Mouse (Mus musculus) forelimb bud, embryonic 11.5 days (tissue): ENCODE results near the gene Atp5f1.
"Not testable (repeated sequence)": the region's sequence is repeated elsewhere in the genome, so short reads cannot be mapped to it uniquely, and the experiment has no call there.

ENCODE experiments used
- DNase-seq: peaks from one replicate; pipeline ENCODE4 v3.0.0-alpha.2; 2012; ENCODE audit warnings: low read depth, low spot score

The Atp5f1 gene

DNA sequence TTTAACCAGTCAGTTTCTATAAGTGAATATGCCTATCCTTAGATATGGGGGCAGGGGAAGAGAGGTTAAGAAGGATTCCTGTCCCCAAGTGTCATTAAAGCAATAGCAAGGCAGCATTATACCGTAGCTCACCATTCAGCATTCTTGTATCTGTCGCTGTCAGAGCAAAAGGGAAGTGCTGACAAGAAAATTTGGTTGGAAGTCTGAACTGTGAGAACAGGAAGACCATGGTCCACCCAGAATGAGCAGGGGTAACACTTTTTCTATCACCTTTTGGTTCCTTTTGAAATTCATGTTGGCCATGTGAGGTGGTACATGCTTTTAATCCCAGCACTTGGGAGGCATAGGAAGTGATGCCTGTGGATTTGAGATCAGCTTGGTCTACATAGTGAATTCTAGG, 28.8 kb downstream of the Atp5f1 start:
- DNase-seq, result no peak

GRCm38 (mm10) chr3:105929821-105930220, 30.1 kb downstream of the Atp5f1 start:
- DNase-seq, result no peak

- no peak for DNase-seq
Measured at GRCm38 (mm10) chr3:105928781-105929180, 31.1 kb downstream of the Atp5f1 start.

DNA sequence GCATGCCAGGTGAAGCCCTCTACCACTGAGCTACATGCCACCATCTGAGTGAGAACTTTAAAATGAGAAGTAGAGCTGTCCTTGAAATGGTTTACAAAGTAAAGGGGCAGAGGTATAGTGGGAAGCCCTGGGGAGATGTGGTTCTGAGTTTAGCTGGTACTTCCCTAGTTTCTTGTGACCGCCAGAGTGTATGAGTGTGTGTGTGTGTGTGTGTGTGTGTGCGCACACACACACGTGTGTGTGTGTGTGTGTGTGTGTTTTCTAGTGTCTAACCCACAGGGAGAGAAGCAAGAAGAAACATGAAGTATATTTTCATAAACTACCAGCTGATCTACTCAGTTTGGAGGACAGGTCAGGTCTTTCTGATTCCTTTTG, 31.7 kb downstream of the Atp5f1 start:
- no peak for DNase-seq

- DNase-seq, result no peak
Measured at GRCm38 (mm10) chr3:105927561-105928194, 32.2 kb downstream of the Atp5f1 start.

GRCm38 (mm10) chr3:105924616-105925015, 35.3 kb downstream of the Atp5f1 start:
- no peak for DNase-seq

DNA sequence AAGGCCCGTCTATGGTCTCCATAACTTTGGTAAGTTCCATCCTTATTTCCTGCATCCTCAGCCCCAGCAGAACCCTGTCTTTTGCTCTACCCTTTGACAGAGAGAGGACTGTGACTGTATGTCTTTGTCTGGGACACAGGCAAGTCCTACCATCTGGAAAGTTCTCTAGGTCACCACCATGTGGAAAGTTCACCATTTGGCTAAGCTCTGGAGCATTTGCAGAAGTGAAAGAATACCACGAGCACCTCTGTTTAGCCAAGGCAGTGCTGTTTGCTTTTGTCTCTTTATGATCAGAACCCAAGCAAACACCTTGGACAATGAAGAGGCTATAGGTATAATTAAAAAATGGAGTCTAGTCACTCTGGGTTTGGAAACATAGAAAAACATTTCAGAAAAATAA, 37.9 kb downstream of the Atp5f1 start:
- DNase-seq, result no peak

DNA sequence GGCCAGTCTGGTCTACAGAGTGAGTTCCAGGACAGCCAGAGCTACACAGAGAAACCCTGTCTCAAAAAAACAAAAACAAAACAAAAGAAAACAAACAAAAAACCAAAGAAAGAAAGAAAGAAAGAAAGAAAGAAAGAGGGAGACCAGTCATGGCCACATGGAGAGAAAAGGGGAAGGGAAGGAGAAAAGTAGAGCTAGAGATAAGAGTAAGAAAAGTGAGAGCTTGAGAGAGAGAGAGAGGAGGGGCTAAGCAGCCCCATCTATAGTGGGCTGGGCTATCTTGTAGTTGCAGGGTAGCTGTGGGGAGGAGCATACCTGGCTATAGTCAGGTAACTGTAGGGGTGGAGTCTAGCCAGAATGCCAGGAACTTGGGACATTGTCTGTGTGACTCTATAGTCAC, 39.2 kb downstream of the Atp5f1 start:
- DNase-seq, result not testable (repeated sequence)

GRCm38 (mm10) chr3:105918355-105918745, 41.5 kb downstream of the Atp5f1 start:
- no peak for DNase-seq

DNA sequence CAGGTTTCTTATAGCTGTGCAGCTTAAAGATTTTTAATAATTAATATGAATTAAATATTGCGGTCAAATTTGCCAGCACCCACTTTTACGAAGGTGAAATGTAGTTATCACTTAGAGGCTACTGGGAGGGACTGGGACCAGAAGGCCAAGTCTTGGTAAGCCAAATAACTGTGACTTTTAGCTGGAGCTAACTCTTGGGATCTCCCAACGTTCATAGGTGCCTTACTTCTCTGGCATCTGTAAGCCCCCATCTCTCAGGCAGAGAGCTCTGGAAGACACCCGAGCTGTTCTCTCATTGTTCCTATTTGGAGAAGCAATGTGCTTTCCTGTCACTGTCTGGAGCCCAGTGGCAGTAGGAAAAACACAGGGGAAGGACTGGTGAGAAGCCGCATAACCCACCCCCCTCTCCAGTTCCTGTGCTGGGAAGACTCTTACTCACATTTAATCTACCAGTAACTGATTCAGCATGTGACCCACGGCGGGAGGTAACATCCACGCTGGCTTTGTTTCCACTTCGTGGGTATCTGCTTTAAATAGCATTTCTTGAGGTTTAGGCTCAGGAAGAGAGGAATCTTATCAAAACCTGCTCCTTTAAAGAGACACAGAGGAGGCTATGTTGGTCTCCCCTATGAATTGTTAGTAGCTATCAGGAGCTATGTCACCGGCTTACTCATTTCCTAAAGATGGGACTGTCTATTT, 42.1 kb downstream of the Atp5f1 start:
- no peak for DNase-seq

GRCm38 (mm10) chr3:105916455-105916854, 43.4 kb downstream of the Atp5f1 start:
- not testable (repeated sequence) for DNase-seq

DNA sequence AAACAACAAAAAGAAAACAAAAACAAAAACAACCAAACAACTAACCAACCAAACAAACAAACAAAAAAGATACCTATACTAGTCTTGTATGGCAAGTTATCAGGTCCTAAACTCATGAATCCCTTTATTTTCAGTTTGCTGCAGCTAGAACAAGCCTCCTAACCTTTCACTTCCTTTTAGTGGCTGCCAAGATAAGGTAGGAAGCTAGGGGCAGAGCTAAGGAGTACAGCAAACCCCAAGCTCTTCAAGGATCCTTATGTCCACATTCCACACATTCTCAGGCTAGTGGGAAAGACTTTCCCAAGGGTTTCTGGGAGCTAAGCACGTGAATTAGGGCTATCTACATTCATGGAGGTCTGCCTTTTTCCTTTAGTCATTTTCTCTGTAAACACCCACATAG, 44.6 kb downstream of the Atp5f1 start:
- no peak for DNase-seq

DNA sequence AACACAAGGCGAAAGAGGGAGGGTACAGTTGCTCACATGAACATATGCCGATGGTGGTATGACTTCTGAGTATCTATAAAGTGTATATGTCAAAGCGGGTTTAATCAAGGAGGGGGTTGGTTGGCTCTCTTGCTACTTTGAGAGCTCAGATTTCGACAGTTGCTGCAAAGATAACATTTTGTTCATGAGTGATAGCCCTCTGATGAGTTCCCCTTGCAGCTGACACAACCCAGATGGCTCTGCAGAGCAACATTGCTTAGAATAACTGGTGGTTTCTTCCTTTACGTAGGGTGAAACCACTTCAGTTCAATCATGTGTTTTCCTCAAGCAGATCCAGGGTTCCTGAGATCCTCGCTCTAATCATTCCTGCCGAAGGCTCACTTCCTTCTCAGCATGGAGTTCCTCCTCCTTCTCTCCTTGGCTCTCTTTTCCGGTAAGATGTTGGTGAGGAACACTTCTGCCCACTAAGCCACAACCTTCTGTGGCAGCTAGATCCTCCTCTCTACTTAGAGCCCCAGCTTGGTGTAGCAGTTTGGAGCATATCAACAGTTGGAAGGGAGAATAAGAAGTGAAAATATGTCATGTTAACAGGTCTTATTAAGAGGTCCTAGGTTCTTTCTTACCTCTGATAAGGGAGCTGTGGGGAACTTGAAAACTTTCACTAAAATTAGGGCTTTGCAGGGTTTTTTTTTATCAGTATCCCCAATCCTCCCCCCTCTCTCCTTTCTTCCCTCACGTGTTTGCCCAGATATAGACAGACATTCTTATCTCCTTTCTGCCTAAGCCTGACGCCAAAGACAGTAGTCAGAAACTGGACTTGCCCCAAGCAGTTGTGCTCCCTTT, 45.8 kb downstream of the Atp5f1 start:
- DNase-seq, result no peak

DNA sequence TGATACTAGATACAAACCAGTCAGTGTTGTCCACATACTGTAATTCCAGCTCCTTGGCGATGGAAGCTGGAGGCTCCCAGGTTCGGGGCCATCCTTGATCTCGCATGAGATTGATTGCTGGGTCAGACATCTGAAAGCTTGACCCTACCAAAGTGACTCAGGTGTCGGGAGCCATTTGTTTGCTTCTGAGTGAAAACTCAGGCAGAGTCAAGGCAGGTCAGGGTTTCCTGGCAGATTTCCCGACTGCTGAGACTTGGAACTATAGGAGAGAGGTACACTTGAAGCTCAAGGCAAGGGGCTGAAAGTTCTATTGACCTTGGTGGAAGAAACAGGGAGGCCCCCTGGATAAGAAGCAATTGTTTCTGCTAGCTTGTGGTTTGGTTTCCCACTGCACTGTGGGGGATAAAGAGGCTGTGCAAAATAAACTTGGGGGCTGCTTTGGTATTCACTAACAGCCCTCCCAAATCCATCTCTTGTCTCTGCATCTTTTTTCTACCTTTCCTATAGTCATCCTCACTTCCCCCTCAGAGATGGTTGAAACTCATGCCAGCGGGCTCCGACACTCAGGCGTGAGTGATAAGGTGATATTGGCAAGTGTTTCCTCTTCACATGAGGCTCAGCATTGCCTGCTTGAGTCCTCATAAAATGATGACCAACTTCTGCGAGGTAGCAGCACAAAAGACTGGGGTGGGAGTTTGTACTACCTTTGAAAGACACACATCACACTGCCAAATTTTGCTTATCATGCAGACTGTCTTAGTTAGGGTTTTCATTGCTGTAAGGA, 47.6 kb downstream of the Atp5f1 start:
- no peak for DNase-seq

DNA sequence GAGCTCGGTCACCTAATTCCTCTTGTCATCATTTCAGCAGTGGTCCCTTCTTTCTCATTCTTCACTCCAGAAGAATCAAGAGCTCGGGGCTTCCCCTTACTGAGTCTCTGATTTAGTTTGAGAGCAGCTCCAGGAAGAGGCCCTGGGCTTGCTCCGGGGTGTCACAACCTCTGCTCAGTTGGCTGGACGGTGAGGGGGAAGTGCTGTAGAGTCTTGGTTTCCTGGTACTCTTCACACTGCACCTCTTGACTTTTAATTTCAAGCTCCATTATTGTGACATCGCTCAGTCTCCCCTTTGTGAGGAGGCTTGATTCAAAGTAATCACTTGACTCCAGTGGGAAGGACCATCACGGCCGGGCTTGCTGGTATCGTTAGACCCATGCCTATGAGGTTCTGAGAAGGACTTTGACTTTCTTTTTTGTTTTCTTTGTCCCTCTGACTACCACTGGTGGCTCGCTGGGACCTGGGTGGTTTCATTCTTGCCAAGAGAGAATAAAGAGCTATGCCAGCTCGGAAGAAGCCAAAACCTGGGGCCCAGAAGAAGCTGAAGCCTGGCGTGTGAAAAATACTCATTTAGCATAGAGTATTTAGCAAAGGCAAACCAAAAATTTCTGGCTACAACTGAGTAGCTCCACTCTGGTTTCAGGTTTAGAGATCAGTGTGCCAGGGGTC, 49.2 kb downstream of the Atp5f1 start:
- DNase-seq, result no peak

DNA sequence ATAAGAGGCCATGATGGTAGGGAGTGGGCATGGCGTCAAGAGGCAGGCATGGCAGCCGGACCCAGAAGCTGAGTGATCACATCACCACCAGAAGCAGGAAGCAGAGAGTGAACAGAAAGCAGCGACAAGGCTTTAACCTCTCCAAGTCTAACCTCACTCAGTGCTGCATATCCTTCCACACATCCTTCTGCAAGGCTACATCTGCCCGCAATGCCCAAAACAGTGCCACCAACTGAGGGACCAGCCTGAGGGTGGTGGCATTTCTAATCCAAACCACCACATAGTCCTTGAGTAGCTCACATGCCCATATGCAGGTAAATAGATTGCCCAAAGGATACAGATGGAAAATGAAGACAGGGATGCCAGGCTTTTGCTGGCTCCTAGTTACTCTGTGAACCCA, 50.9 kb downstream of the Atp5f1 start:
- no peak for DNase-seq

DNA sequence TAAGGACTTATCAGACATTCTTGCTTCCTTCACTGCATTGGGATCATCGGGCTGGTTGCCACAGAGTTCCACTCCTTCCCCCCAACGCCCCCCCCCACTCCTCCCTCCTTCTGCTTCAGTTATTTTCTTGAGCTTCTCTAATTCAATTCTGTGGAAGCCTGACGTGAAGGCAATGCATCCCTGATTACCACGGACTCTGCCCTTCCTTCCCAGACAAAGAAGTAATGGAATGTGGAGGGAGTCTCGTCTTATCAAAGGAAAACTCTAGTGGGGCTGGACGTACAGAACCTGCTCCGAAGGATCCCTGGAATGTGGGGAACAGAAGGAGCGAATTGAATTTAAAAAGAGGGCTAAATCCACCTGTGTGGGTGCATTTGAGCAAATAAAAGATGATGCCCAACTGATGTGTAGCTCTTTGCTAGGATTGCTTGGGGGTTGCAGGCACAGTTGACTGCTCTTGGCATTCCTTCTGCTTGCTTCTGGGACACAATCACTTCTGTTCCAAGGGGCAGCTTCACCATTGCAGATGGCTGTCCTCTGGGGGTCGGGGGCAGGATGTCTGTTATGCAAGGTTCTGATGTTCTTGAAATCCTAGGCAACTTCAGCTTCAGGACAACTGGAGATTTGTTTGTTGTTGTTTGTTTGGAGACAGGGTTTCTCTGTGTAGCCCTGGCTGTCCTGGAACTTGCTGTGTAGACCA, 51.8 kb downstream of the Atp5f1 start:
- DNase-seq, result no peak

DNA sequence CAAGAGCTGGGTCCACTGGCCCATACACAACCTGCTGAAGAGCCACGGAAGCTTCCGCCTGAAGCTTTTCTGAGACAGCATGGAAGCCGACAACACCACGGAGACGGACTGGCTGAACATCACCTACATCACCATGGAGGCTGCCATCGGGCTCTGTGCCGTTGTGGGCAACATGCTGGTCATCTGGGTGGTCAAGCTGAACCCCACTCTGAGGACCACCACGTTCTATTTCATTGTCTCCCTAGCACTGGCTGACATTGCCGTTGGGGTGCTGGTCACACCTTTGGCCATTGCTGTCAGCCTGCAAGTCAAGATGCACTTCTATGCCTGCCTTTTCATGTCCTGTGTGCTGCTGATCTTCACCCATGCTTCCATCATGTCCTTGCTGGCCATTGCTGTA, 55.2 kb downstream of the Atp5f1 start:
- no peak for DNase-seq

- DNase-seq, result no peak
Measured at GRCm38 (mm10) chr3:105904213-105904612, 55.7 kb downstream of the Atp5f1 start.

- DNase-seq, result no peak
Measured at GRCm38 (mm10) chr3:105901468-105901867, 58.4 kb downstream of the Atp5f1 start.

DNA sequence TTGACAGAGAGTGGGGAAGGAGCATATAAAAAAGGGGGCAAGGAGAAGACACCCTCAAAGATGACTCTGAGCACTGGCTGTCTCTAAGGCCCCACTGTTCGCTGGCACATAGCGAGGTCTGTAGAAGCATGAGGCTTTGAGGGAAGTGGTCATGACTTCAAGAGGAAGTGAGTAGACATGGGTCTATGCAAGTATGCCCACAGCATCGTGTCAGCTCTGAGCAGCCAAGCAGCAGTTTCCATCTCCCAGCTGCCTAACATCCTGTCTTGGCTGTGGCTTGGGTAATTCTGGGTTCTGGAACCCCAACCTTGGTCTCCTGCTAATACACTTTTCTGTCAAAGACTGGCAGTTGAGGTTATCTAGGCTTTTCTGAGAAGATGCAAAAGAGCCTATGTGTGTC, 59.2 kb downstream of the Atp5f1 start:
- DNase-seq, result no peak
